Mouse (Mus musculus) adrenal gland, postnatal 36 days (tissue): ENCODE results near the gene Amn. TPM values are rescaled to one million over a fixed set of nuclear protein-coding genes. Genes with fewer than 3 reads are reported as not detected.
A peak's percentile ranks its signal among the peaks of the same experiment; 100 is the strongest.

Source experiments
- DNase-seq, 2 experiments: peaks; one replicate each; pipeline ENCODE4 v3.0.0; 2021; ENCODE audit warnings: mixed read lengths in 1 of 2
- total RNA-seq, 2 experiments: library from RNA; stranded (reverse); gene quantifications; 2 replicates each; pipeline ENCODE4 v1.2.3; 2021

Amn gene
- total RNA-seq, 2 experiments from 2014 or later, result not detected

DNA sequence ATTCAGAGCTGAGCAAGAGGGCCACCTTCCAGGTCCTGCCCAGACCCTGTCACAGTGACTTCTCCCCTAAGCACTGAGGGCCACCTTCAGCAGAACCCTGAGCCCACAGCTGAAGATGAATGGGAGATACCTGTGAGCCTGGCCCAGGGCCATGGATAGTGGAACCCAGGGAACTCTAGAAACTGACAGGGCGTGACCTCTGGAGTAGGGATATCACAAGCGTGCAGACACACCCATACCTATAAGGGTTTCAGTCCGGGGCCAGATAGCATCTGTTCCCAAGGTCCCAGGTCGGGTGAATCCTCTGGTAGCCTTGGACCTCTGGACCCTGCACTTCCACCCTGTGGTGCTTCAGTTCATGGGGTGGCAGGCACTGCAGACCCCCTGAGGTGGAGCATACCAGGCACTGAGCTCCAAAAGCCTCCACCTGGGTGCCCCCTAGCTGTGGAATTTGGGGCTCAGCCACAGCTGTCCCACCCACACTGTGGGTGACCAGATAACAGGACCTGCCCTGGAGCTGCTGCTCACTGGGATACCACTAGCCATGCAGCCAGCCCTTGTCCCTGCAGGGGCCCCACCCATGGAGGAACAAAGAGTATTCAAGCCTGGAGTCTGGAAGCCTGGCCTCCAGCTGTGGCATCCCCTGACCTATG, 3.1 kb upstream of the Amn start:
- DNase-seq, result no peak

GRCm38 (mm10) chr12:111271406-111271805, 511 bp downstream of the Amn start:
- no peak for DNase-seq

GRCm38 (mm10) chr12:111271966-111272365, 1.1 kb downstream of the Amn start:
- no peak for DNase-seq

DNA sequence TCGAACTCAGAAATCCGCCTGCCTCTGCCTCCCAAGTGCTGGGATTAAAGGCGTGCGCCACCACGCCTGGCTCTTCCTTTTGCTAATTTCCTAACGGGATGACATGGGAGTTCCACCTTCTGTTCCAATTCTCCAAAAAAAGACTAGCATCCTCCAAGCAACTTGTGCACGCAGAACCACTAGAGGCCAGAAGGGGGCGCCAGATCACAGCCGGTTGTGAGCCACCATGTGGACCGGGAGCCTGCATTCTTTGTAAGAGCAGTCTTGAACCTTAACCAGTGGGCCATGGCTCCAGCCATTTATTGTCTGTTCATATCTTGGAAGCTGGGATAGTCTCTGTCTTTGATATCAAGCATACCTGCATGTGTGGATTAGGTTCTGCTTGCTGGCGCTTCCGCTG, 1.5 kb downstream of the Amn start:
- peak; percentile 87 for DNase-seq

DNA sequence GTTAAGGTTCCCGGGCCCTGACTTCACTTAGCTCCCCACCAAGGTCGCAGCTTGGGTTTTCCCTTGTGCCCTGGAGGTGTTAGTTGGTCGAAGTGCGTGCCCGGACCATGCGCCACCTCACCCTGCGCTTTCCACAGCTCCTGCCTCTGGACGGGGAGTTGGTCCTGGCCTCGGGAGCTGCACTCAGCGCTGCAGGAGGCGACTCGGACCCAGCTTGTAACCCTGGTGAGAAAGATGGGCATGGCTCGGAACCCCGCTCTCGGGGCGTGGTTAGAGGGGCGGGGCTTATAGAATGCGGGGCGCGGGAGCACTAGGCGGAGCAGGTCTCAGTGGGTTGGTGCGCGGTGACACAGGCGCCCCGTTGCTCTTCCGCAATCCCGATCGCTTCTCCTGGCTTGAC, 3.1 kb downstream of the Amn start:
- DNase-seq, result no peak

DNA sequence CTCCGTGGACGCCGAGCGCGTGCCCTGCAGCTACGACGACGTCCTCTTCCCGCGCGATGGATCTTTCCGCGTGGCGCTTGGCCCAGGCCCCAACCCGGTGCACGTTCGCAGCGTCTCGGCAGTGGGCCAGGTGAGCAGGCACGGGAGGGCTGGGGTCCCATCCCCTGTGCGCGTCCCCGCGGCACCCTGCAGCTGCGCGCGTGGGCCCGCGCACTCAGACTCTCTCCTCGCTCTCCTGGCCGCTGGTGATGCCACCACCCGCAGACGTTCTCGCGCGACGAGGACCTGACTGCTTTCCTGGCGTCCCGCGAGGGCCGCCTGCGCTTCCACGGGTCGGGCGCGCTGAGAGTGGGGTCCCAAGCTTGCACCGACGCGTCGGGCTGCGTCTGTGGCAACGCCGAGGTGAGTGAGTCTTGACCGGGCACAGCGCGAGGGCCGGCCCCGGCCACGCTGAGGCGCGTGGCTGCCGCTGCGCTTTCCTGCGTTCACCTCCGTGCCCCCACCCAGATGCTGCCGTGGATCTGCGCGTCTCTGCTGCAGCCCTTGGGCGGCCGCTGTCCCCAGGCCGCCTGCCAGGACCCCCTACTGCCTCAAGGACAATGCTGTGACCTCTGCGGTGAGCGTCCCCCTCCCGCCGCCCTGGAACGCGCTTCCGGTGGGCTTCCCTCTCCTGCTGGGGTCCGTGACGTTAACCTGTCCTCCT, 3.7 kb downstream of the Amn start:
- DNase-seq, result no peak

DNA sequence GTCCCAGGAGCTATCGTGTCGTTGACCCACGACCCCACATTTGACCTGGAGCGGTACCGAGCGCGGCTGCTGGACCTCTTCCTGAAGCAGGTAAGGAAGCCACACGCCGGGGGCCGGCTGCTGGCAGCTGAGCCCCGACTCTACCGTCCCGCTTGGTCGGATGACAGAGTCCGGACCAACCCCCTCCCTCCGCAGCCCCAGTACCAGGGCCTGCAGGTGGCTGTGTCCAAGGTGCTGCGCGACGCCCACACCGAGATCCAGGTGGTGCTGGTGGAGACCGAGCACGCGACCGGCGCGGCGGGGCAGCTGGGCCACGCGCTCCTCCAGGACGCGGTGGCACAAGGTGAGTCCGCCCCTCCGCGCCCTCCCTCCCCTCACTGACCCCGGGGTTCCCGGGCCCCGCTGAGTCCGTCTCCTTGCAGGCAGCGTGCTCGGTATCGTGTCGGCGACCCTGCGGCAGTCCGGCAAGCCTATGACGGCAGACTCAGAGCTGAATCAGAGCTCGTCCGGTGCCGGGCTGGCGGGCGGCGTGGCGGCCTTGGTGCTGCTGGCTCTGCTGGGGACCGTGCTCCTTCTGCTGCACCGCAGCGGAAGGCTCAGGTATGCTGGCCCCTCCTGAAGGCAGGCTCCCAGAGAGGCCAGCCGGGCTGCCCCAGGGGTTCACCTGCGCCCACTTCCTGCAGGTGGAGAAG, 4.4 kb downstream of the Amn start:
- DNase-seq, result peak; percentile 84 to 85

DNA sequence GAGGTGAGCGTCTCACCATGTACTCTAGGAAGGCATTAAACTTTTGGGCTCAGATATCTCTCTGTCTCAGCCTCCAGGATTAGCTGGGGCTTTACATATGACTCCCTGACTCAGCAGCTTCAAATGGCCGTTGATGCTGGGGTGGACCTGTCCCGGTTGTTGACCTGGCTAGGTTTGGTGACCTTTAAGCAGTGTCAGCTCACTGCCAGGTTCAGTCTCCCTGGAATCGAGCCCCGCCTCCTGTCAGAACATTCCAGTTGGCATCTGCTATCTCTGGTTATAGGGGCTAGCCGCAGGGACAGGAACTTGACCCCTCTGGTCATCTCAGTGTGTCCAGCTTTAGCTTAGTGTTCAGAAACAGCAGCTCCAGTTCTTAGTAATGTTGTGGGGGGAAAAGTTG, 5.5 kb downstream of the Amn start:
- DNase-seq, result no peak

- DNase-seq, result no peak
Observed at GRCm38 (mm10) chr12:111283573-111283972, 12.7 kb downstream of the Amn start.

DNA sequence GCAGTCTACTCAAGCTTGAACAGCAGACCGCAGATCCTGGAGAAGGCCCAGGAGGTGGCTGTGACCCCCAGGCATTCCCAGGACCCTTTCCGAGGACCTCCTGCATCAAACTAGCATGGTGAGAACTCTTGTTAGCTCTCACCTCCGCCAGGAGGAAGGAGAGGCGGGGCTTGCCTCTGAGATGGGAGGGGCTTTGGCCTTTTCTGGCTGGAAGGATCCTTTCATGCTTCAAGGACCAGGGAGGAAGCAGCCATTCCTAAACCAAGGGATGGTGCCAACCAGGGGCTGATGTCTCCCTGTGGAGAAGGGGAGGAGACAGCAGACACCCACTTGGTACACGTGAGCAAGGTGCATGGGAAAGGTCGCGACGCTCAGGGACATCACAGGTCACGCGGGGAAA, 13.6 kb downstream of the Amn start:
- no peak for DNase-seq

DNA sequence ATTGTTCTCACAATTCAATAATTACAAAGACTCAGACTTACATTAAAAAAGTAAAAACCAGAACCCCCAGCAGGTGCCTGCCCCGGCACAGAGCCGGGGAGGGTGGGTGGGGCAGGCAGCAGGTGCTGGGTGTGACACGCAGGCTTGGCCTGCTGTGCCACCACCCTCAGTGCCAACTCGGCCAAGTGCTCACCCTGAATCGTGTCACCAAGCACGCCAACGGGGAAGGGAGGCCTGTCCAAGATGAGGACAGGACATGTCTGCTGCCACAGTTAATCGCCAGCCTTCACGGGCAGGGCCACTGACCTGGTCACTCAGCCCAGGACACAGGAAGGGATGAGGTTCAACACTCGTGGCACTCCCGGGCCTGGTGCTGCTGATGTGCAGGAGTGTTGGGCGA, 22.1 kb downstream of the Amn start:
- no peak for DNase-seq

DNA sequence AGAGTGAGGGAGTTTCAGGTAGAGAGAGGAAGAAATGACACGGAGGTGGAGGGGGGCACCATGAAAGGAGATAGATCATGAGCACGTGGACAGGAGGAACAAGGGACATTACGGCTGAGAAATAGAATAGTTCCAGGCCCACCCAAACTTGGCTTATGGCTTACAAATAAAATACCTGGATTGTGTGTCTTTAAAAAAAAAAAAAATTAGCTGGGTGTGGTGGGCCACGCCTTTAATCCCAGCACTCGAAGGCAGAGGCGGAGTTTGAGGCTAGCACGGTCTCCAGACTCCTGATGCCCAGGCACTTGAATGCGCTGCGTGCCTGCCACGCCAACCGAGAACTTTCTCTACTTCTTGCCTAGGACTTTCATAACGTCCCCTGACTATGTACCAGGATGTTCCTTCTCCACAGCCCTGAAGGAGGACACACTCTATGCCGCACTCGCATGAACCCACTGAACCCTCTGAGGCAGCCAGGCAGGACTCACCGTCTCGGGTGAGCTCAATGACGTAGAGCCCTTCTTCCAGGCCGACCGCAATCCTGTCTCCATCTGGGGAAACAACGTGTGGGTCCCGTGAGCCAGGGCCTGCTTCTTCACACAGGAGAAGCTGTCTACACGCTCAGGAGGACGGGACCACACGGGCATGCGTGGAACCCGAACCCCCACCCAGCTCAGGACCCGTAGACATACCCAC, 30.6 kb downstream of the Amn start:
- no peak for DNase-seq

GRCm38 (mm10) chr12:111302018-111302345, 31.1 kb downstream of the Amn start:
- no peak for DNase-seq

- no peak for DNase-seq
Observed at GRCm38 (mm10) chr12:111303702-111304337, 32.9 kb downstream of the Amn start.

- DNase-seq, result peak; percentile 86 to 88
Observed at GRCm38 (mm10) chr12:111306821-111307220, 35.9 kb downstream of the Amn start.

DNA sequence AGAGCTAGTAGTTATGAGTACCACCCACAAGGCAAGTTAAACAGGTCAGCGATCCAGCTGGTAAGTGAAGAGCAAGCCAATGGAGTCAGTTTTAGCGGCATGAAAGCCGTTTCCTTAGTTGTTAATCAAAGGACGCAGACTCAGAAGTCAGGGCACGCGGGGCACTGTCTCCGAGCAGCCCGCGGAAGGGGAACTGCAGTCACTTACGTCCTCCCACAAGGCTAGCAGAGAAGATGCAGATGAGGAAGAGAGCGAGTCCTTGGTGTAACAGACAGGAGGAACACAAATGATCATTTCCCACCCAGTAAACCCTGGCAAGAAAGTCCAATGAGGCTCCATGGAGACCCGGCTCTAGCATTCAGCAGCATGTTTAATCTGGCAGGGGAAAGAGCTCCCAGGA, 38.4 kb downstream of the Amn start:
- no peak for DNase-seq

DNA sequence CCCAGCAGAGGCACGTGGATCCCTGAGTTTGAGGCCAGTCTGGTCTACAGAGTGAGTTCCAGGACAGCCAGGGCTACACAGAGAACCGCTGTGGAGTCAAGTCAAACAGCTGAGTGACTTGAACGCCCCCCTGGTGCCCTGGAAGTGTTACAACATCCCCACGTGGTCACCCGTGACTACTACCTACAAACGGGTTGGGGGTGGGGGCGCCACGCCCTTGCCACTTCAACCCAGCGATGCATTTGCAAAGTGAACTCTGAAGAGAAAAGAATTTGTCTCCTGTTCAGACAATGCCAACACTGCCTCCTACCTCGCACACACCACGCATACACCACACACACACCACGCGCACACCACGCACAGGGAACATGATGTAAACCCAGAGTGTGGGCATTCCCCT, 39.0 kb downstream of the Amn start:
- no peak for DNase-seq

DNA sequence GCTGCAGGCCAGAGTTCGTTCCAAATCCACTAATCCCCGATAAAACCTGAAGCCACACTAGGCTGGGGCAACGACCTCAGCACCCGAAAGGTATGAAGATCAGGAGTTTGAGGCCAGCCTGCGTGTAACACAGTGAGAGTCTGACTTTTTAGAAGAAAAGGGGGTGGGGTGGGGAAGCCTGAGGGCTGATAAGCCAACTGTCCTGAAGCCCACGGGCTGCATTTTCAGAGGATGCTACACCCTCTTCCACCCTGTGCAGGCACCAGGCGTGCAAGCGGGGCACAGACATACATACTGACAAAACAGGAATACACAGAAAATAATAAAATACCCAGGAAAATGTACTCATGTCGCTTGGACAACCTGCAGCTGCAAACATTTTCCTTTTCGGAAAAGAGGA, 40.9 kb downstream of the Amn start:
- DNase-seq, result no peak

DNA sequence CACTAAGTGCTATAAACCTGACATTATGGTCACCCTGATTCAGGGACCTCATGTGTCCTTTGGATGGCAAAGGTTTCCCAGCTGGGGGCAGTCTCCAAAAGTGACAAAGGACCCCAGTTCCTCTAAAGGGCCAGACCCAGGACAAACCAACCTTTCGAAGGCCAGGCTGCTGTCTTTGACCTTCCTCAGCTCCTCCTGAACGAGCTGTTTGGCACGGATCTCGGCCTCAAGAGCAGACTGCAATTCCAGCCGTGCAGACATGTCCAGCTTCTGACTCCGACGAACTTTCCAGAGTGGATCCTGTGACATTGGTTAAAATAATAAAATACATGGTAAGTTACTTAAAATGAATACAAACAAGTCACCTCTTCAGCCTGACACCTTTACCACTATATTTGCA, 43.4 kb downstream of the Amn start:
- peak; percentile 24 to 50 for DNase-seq

GRCm38 (mm10) chr12:111317694-111318093, 46.8 kb downstream of the Amn start:
- no peak for DNase-seq

- no peak for DNase-seq
Observed at GRCm38 (mm10) chr12:111320549-111320948, 49.7 kb downstream of the Amn start.

DNA sequence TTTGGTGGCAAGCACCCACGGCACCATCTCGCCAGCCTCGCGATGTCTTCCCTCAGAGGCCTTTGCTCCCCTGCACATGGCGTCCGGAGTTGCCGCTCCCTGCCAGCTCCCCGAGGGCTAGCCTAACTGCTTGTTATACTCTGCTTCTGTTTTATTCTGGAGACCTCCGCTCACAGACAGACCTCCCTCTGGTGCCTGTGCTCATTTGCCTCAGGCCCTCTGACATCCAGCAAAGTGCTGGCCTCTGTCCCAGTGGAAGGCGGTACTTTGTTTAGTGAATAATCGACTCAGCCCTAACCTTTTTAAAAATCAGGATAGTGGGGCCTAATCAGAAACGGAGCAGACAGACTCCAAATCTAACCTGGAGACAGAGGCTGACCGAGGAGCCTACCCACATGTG, 50.9 kb downstream of the Amn start:
- no peak for DNase-seq

DNA sequence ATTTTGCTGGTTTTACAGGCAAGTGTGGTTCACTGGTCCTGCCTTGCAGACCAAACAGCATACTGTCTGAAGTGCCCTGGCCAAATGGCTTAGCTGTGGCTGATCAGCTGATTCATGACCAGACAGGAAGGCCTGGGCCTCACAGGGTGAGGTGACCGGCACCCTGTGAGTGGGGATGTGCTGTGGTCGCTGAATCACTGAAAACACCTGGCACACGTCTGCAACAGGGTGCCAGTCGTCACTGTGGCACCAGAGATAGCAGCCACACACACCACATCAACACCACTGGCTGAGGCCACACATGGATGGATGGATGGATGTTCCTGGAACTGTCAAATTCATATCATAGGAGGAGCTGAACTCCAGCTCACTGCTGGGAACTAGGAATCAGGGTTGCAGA, 52.5 kb downstream of the Amn start:
- DNase-seq, result no peak
